Mouse (Mus musculus) forebrain, embryonic 15.5 days (tissue): ENCODE measurements around the gene Dgcr2. TPM values are rescaled to one million over a fixed set of nuclear protein-coding genes. Genes with fewer than 3 reads are reported as not detected.

Experiments
- polyA plus RNA-seq: library from polyadenylated mRNA; unstranded; fragments of >200 nt; fragmentation: Nextera tagmentation; extraction: Ambion mirVana; gene quantifications from 2 replicates; pipeline ENCODE4 v1.2.1, GENCODE M21; 2015

Gene Dgcr2
- polyA plus RNA-seq, 1 experiment from 2014 or later: 99.8 TPM

Other genes starting within 250 kb of the Dgcr2 start
- 44.9 and 48.2 TPM in 2 replicates for gene Med15, start 165.7 kb downstream of the Dgcr2 start, polyA plus RNA-seq
- 69.7 and 72.1 TPM in 2 replicates for gene Klhl22, start 138.9 kb downstream of the Dgcr2 start, polyA plus RNA-seq
- 1.3 TPM in 2 replicates for gene Scarf2, start 101.3 kb downstream of the Dgcr2 start, polyA plus RNA-seq
- gene B830017H08Rik, start 65.4 kb downstream of the Dgcr2 start, polyA plus RNA-seq: 0.93 and 1.3 TPM in 2 replicates
- 4.8 and 5.7 TPM in 2 replicates for gene Car15, start 60.2 kb downstream of the Dgcr2 start, polyA plus RNA-seq
- gene Gm20518, start 6.9 kb downstream of the Dgcr2 start, polyA plus RNA-seq: 0.23 and 0.67 TPM in 2 replicates
- 0.08 and 0.09 TPM in 2 replicates for gene Tssk1, start 4.3 kb downstream of the Dgcr2 start, polyA plus RNA-seq
- gene Tssk2, start 75 bp upstream of the Dgcr2 start, polyA plus RNA-seq: not detected in 2 replicates
- gene Ess2, start 12.8 kb upstream of the Dgcr2 start, polyA plus RNA-seq: 53.5 and 58.1 TPM in 2 replicates
- gene Gsc2, start 16.5 kb upstream of the Dgcr2 start, polyA plus RNA-seq: 0.19 TPM in 1 of 2 replicates, not detected in the other
- gene Slc25a1, start 29.7 kb upstream of the Dgcr2 start, polyA plus RNA-seq: 139 and 145 TPM in 2 replicates
- not detected in 2 replicates for gene Vpreb2, start 81.9 kb upstream of the Dgcr2 start, polyA plus RNA-seq
- gene Dgcr6, start 154.3 kb upstream of the Dgcr2 start, polyA plus RNA-seq: 167 and 169 TPM in 2 replicates
- gene Prodh, start 191.6 kb upstream of the Dgcr2 start, polyA plus RNA-seq: 2.9 and 3.7 TPM in 2 replicates
- gene Rtn4r, start 229.1 kb upstream of the Dgcr2 start, polyA plus RNA-seq: 18.1 and 21.9 TPM in 2 replicates